Comparison of ENCODE assay signal across 17 mouse cellular contexts in genomic region chr4:134758367-134758766, GRCm38 (mm10). TPM values are rescaled to one million over a fixed set of nuclear protein-coding genes. Genes with fewer than 3 reads are reported as not detected.
DNase-seq lines count a peak whose midpoint lies in the region; ATAC-seq lines count a peak whose summit lies in the region.
"Had no signal": no experiment of that assay in that cellular context is flagged by ENCODE, and none has a peak within 500 bp of the region (broad histone marks: within the 10 kb centered on the region; RNA-seq: fewer than 3 reads in every experiment).

No protein-coding gene starts in this region.

- DNase-seq in adrenal gland, adult 2 months, result peak; percentile 70
- no peak for DNase-seq in adrenal gland, postnatal 4 days (ENCODE audit: low spot score in 2 of 2)
- no peak for DNase-seq in heart, postnatal 25 days (ENCODE audit: low spot score)
- no peak for DNase-seq in forebrain, embryonic 14.5 days (ENCODE audit: low spot score)
- no peak for DNase-seq in frontal cortex, adult 2 months (ENCODE audit: extremely low spot score in 1 of 2, low spot score in 1 of 2)
- DNase-seq: cerebellum, adult 11 months; cerebellum, postnatal 25 days; gastrocnemius, postnatal 36 days; lung, adult 2 months; thymus, postnatal 25 days had no signal

- H3K36me3 ChIP-seq in heart, embryonic 15.5 days, result no peaks in the 10 kb centered on the region
- peaks cover 81% of the 10 kb centered on the region for H3K36me3 ChIP-seq in megakaryocyte, embryonic 14.5 days (replicated peaks; ENCODE audit: low read length)
- H3K36me3 ChIP-seq in forebrain, embryonic 14.5 days (ENCODE audit: control insufficient read depth, insufficient read depth, low read length), result no peaks in the 10 kb centered on the region
- H3K36me3 ChIP-seq: midbrain, embryonic 15.5 days had no signal

- ATAC-seq in heart, embryonic 15.5 days (replicated peaks; ENCODE audit: insufficient number of reproducible peaks, insufficient read depth, low FRiP score, low read depth), result no peak
- ATAC-seq in megakaryocyte, adult 5-6 weeks (ENCODE audit: poor library complexity, severe bottlenecking), result no peak
- ATAC-seq in forebrain, embryonic 14.5 days, result no peak
- ATAC-seq: intestine, postnatal 0 days; midbrain, embryonic 15.5 days had no signal

- H3K9me3 ChIP-seq in heart, embryonic 15.5 days (replicated peaks), result no peaks in the 10 kb centered on the region
- H3K9me3 ChIP-seq in megakaryocyte, embryonic 14.5 days, result no peaks in the 10 kb centered on the region
- no peaks in the 10 kb centered on the region for H3K9me3 ChIP-seq in forebrain, embryonic 14.5 days (replicated peaks; ENCODE audit: control insufficient read depth, low read length)
- H3K9me3 ChIP-seq: midbrain, embryonic 15.5 days had no signal

- H3K9ac ChIP-seq in heart, embryonic 15.5 days, result no peak overlapping the region
- H3K9ac ChIP-seq in forebrain, embryonic 14.5 days (ENCODE audit: low read length), result no peak overlapping the region
- H3K9ac ChIP-seq: hindbrain, embryonic 14.5 days; midbrain, embryonic 15.5 days had no signal

- no peaks in the 10 kb centered on the region for H3K27me3 ChIP-seq in heart, embryonic 15.5 days
- no peaks in the 10 kb centered on the region for H3K27me3 ChIP-seq in megakaryocyte, embryonic 14.5 days (replicated peaks)
- H3K27me3 ChIP-seq in forebrain, embryonic 14.5 days (replicated peaks; ENCODE audit: control insufficient read depth, insufficient read depth, low read length), result no peaks in the 10 kb centered on the region
- H3K27me3 ChIP-seq: midbrain, embryonic 15.5 days had no signal

- no peak overlapping the region for H3K4me3 ChIP-seq in heart, embryonic 15.5 days
- H3K4me3 ChIP-seq in megakaryocyte, embryonic 14.5 days (replicated peaks), result peak overlapping the region; percentile 84
- H3K4me3 ChIP-seq in forebrain, embryonic 14.5 days (ENCODE audit: low read depth, low read length), result no peak overlapping the region
- H3K4me3 ChIP-seq: midbrain, embryonic 15.5 days had no signal

- H3K4me2 ChIP-seq in heart, embryonic 15.5 days, result no peak overlapping the region
- H3K4me2 ChIP-seq in forebrain, embryonic 14.5 days (ENCODE audit: low read length), result no peak overlapping the region
- H3K4me2 ChIP-seq: hindbrain, embryonic 14.5 days; midbrain, embryonic 15.5 days had no signal

- intact Hi-C loops in heart, postnatal 25 days (cut with DNase I), result no loop called here

- peaks cover 68% of the 10 kb centered on the region for H3K4me1 ChIP-seq in heart, embryonic 15.5 days (replicated peaks)
- peaks cover 99% of the 10 kb centered on the region for H3K4me1 ChIP-seq in megakaryocyte, embryonic 14.5 days
- no peaks in the 10 kb centered on the region for H3K4me1 ChIP-seq in forebrain, embryonic 14.5 days (ENCODE audit: control insufficient read depth, insufficient read depth, low read length)

- peak overlapping the region; percentile 22; the same call in 1 of the 2 replicates for H3K27ac ChIP-seq in heart, embryonic 15.5 days
- no peak overlapping the region for H3K27ac ChIP-seq in forebrain, embryonic 14.5 days (ENCODE audit: low read depth, low read length)
- H3K27ac ChIP-seq: hindbrain, embryonic 14.5 days; midbrain, embryonic 15.5 days; stomach, postnatal 0 days had no signal

- WGBS in heart, embryonic 15.5 days, result 75% methylated on average over 4 of the region's 4 CpGs
- WGBS in forebrain, embryonic 14.5 days, result 90% methylated on average over 4 of the region's 4 CpGs

RNA-seq across cellular contexts. Expression of gene Ldlrap1, which starts 9.5 kb away (rescaled TPM):
- 10 to 100 TPM; 42.1 to 49.3 TPM for total RNA-seq in adrenal gland, adult 2 months (2021)
- 23.0 and 28.1 TPM in 2 replicates for polyA plus RNA-seq in adrenal gland, adult 2 months (2012; rRNA removed)
- total RNA-seq in adrenal gland, postnatal 4 days (2021), result 10 to 100 TPM; 39.1 to 44.7 TPM
- polyA plus RNA-seq in heart, embryonic 15.5 days (2015; fragmentation: Nextera tagmentation; extraction: Ambion mirVana), result 11.6 and 16.0 TPM in 2 replicates
- total RNA-seq in heart, postnatal 25 days (2021), result 10 to 100 TPM; 14.1 to 15.5 TPM
- polyA plus RNA-seq in megakaryocyte, embryonic 14.5 days (2012; ENCODE audit: insufficient read depth, low replicate concordance), result 11.8 and 17.8 TPM in 2 replicates
- total RNA-seq in megakaryocyte, adult 5-6 weeks (2015), result 13.8 and 16.0 TPM in 2 replicates
- total RNA-seq in megakaryocyte, adult 5-6 weeks (2017), result 7.6 and 9.6 TPM in 2 replicates
- polyA plus RNA-seq in forebrain, embryonic 14.5 days (2014; fragmentation: Nextera tagmentation; extraction: Ambion mirVana), result 1.6 and 1.7 TPM in 2 replicates
- 2.8 and 2.9 TPM in 2 replicates for polyA plus RNA-seq in frontal cortex, adult 2 months (2012; rRNA removed)

RNA-seq across cellular contexts. Expression of gene Man1c1, which starts 54.3 kb away (rescaled TPM):
- total RNA-seq in adrenal gland, adult 2 months (2021), result 10 to 100 TPM; 13.3 to 28.2 TPM
- polyA plus RNA-seq in adrenal gland, adult 2 months (2012; rRNA removed), result 17.0 and 17.4 TPM in 2 replicates
- 10 to 100 TPM; 28.6 to 29.6 TPM for total RNA-seq in adrenal gland, postnatal 4 days (2021)
- 5.1 and 6.6 TPM in 2 replicates for polyA plus RNA-seq in heart, embryonic 15.5 days (2015; fragmentation: Nextera tagmentation; extraction: Ambion mirVana)
- 10 to 100 TPM; 21.0 to 25.0 TPM for total RNA-seq in heart, postnatal 25 days (2021)
- 4.0 and 5.9 TPM in 2 replicates for polyA plus RNA-seq in megakaryocyte, embryonic 14.5 days (2012; ENCODE audit: insufficient read depth, low replicate concordance)
- total RNA-seq in megakaryocyte, adult 5-6 weeks (2015), result 28.0 and 33.1 TPM in 2 replicates
- 14.1 and 16.9 TPM in 2 replicates for total RNA-seq in megakaryocyte, adult 5-6 weeks (2017)
- polyA plus RNA-seq in forebrain, embryonic 14.5 days (2014; fragmentation: Nextera tagmentation; extraction: Ambion mirVana), result 1.5 and 1.9 TPM in 2 replicates
- polyA plus RNA-seq in frontal cortex, adult 2 months (2012; rRNA removed), result 17.2 and 20.6 TPM in 2 replicates
